Mouse (Mus musculus): Measurements from ENCODE around the gene Bach1.
A peak's percentile ranks its signal among the peaks of the same experiment; 100 is the strongest.
"Not testable (repeated sequence)": the region's sequence is repeated elsewhere in the genome, so short reads cannot be mapped to it uniquely, and the experiment has no call there.

Gene Bach1

GRCm38 (mm10) chr16:87681848-87682247 is 16.9 kb upstream of the Bach1 start:
- no peak for DNase-seq

GRCm38 (mm10) chr16:87686458-87686857 is 12.3 kb upstream of the Bach1 start:
- no peak for DNase-seq

GRCm38 (mm10) chr16:87687346-87687745 is 11.4 kb upstream of the Bach1 start:
- DNase-seq: no peak

GRCm38 (mm10) chr16:87688328-87688727 is 10.4 kb upstream of the Bach1 start:
- not testable (repeated sequence) for DNase-seq

GRCm38 (mm10) chr16:87688823-87689222 is 9.9 kb upstream of the Bach1 start:
- not testable (repeated sequence) for DNase-seq

GRCm38 (mm10) chr16:87689225-87689624 is 9.5 kb upstream of the Bach1 start:
- DNase-seq: no peak

- DNase-seq: no peak
Measured at GRCm38 (mm10) chr16:87690506-87690905, 8.2 kb upstream of the Bach1 start.

GRCm38 (mm10) chr16:87691102-87691501 is 7.6 kb upstream of the Bach1 start:
- DNase-seq: no peak

GRCm38 (mm10) chr16:87692591-87692990 is 6.2 kb upstream of the Bach1 start:
- DNase-seq: no peak

- peak; percentile 18 for DNase-seq
Measured at GRCm38 (mm10) chr16:87697707-87698365, 909 bp upstream of the Bach1 start.

GRCm38 (mm10) chr16:87699306-87699692 is 554 bp downstream of the Bach1 start:
- no peak for DNase-seq

- peak; percentile 23 for DNase-seq
Measured at GRCm38 (mm10) chr16:87699693-87700394, 1.1 kb downstream of the Bach1 start.

GRCm38 (mm10) chr16:87700395-87700765 is 1.6 kb downstream of the Bach1 start:
- no peak for DNase-seq

GRCm38 (mm10) chr16:87701891-87702290 is 3.1 kb downstream of the Bach1 start:
- no peak for DNase-seq

- no peak for DNase-seq
Measured at GRCm38 (mm10) chr16:87702881-87703280, 4.1 kb downstream of the Bach1 start.

- DNase-seq: no peak
Measured at GRCm38 (mm10) chr16:87704225-87704624, 5.5 kb downstream of the Bach1 start.

- no peak for DNase-seq
Measured at GRCm38 (mm10) chr16:87705892-87706589, 7.3 kb downstream of the Bach1 start.

- DNase-seq: no peak
Measured at GRCm38 (mm10) chr16:87707335-87707734, 8.6 kb downstream of the Bach1 start.

GRCm38 (mm10) chr16:87708570-87708969 is 9.8 kb downstream of the Bach1 start:
- DNase-seq: no peak

- no peak for DNase-seq
Measured at GRCm38 (mm10) chr16:87709144-87709543, 10.4 kb downstream of the Bach1 start.

GRCm38 (mm10) chr16:87709971-87710370 is 11.2 kb downstream of the Bach1 start:
- DNase-seq: no peak

GRCm38 (mm10) chr16:87711961-87712360 is 13.2 kb downstream of the Bach1 start:
- DNase-seq: no peak

GRCm38 (mm10) chr16:87712986-87713693 is 14.4 kb downstream of the Bach1 start:
- no peak for DNase-seq
